Mouse (Mus musculus): Measurements from ENCODE around the gene Pfkp. TPM values are rescaled to one million over a fixed set of nuclear protein-coding genes. Genes with fewer than 3 reads are reported as not detected.

Gene Pfkp
- polyA plus RNA-seq (2015; fragmentation: Nextera tagmentation; extraction: Ambion mirVana), result 45.3 and 56.6 TPM in 2 replicates

GRCm38 (mm10) chr13:6648669-6649233, at the start of gene Pfkp:
Gene Pfkp (minus strand): TSS chr13:6648777.

Other genes with a start within 250 kb of the Pfkp start
- gene Pitrm1, start 100.6 kb downstream of the Pfkp start, polyA plus RNA-seq (2015; fragmentation: Nextera tagmentation; extraction: Ambion mirVana), result 49.3 and 114 TPM in 2 replicates